Mouse (Mus musculus) lung, postnatal 0 days (tissue): ENCODE results near the gene Elmod3.

Experiments used
- CTCF ChIP-seq: IDR thresholded peaks from 2 replicates; pipeline ENCODE4 v1.5.1; 2016; ENCODE audit warnings: antibody characterized with exemption, mild to moderate bottlenecking
- EP300 ChIP-seq: IDR thresholded peaks from 2 replicates; pipeline ENCODE4 v1.6.1; 2016; ENCODE audit warnings: antibody characterized with exemption, mild to moderate bottlenecking, control low read depth

GRCm38 (mm10) chr6:72607060-72607459, 8.8 kb upstream of the Elmod3 start:
- TF ChIP-seq EP300 = no peak
- TF ChIP-seq CTCF = no peak
